In the genomic region with DNA sequence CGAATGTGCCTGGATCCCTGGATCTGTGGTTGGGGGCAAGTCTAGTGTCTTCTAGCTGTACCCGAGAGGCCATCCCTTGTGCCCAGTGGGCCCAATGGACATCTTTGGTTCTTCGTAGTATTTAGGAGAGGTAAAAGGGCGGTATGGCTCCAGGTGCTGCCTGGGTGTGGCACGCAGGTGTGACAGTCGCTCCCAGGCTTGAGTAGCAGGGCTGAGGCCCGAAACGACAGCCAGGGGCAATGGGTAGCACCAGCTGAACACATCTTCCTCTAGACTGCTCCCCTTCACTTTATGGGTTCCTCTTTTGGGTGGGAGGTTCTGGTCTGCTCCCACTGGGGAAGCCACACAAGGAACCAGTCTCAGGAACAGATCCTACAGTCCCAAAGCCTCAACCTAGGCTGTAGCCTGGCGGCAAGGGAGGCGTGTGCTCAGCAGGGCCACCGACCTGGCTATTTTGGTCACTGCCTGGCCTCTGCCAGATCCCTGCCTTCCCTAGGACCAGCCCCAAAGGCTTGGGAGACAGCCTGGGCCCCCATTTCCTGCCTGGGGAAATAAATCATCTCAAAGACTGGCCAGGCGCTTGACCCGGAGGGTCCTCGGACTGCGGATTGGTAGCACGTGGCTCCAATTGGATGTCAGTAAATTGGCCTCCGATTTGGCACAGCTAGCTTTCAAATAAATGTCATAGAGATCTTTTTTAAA, we compare ENCODE assay signal across 8 mouse cellular contexts. TPM values are rescaled to one million over a fixed set of nuclear protein-coding genes. Genes with fewer than 3 reads are reported as not detected.
A peak's percentile ranks its signal among the peaks of the same experiment; 100 is the strongest.
DNase-seq lines count a peak whose midpoint lies in the region; ATAC-seq and TF ChIP-seq lines count a peak whose summit lies in the region.

No protein-coding gene starts in this region.

- H3K36me3 ChIP-seq in intestine, postnatal 0 days (ENCODE audit: control insufficient read depth, insufficient read depth): no peaks in the 10 kb centered on the region
- H3K36me3 ChIP-seq in neural tube, embryonic 12.5 days: no peaks in the 10 kb centered on the region

- intact Hi-C loops in left cerebral cortex, postnatal 4 days (cut with DNase I): no loop called here

- 5% methylated on average over 17 of the region's 17 CpGs for WGBS in intestine, postnatal 0 days
- 8% methylated on average over 17 of the region's 17 CpGs for WGBS in lung, adult 2 months
- 12% methylated on average over 17 of the region's 17 CpGs for WGBS in neural tube, embryonic 12.5 days

- H3K4me2 ChIP-seq in intestine, postnatal 0 days (replicated peaks; ENCODE audit: low read depth): peak overlapping the region; percentile 92
- H3K4me2 ChIP-seq in neural tube, embryonic 12.5 days (replicated peaks): peak overlapping the region; percentile 81

- no peak for ATAC-seq in intestine, postnatal 0 days
- no peak for ATAC-seq in neural tube, embryonic 12.5 days (ENCODE audit: low FRiP score, low read depth)

- TF ChIP-seq POLR2A in lung, adult 2 months (IDR thresholded peaks at IDR 0.05; ENCODE audit: borderline replicate concordance, extremely low read depth, low read depth, low read length): peak; percentile 60; the same call in 1 of the 2 replicates

- DNase-seq in 3134 (ENCODE audit: extremely low read depth, insufficient read length, low spot score) (peak; percentile 61), NIH3T3 (ENCODE audit: low read depth) (peak; percentile 79)
- DNase-seq in embryo, embryonic 10 days (ENCODE audit: low spot score): peak; percentile 64
- peak; percentile 98 for DNase-seq in heart, adult 11 months
- DNase-seq in lung, adult 2 months: peak; percentile 50
- DNase-seq in left cerebral cortex, postnatal 4 days: no peak

- 0 out of 2 replicates have a peak, but pooled peaks cover 11% of the 10 kb centered on the region for H3K4me1 ChIP-seq in intestine, postnatal 0 days (replicated peaks; ENCODE audit: control insufficient read depth, insufficient read depth, low read length)
- peaks cover 25% of the 10 kb centered on the region for H3K4me1 ChIP-seq in lung, adult 2 months (ENCODE audit: control insufficient read depth, insufficient read depth, low read length)
- peaks cover 36% of the 10 kb centered on the region for H3K4me1 ChIP-seq in neural tube, embryonic 12.5 days

- peak overlapping the region; percentile 86 for H3K9ac ChIP-seq in intestine, postnatal 0 days (ENCODE audit: low read depth, low read length)
- H3K9ac ChIP-seq in neural tube, embryonic 12.5 days: peak overlapping the region; percentile 89

- peak overlapping the region; percentile 91 for H3K4me3 ChIP-seq in intestine, postnatal 0 days (ENCODE audit: low read depth, low read length)
- peak overlapping the region; percentile 67 for H3K4me3 ChIP-seq in lung, adult 2 months (replicated peaks; ENCODE audit: extremely low read depth, low read depth, low read length)
- H3K4me3 ChIP-seq in neural tube, embryonic 12.5 days: peak overlapping the region; percentile 93

- peak overlapping the region; percentile 96 for H3K27ac ChIP-seq in intestine, postnatal 0 days (ENCODE audit: low read depth, low read length)
- H3K27ac ChIP-seq in neural tube, embryonic 12.5 days: peak overlapping the region; percentile 88

- no peaks in the 10 kb centered on the region for H3K27me3 ChIP-seq in intestine, postnatal 0 days (replicated peaks; ENCODE audit: control insufficient read depth, insufficient read depth, low read length)
- no peaks in the 10 kb centered on the region for H3K27me3 ChIP-seq in neural tube, embryonic 12.5 days (replicated peaks)

- 0 out of 2 replicates have a peak, but pooled peaks have one; percentile 9 for TF ChIP-seq CTCF in intestine, postnatal 0 days (IDR thresholded peaks at IDR 0.05; ENCODE audit: low read depth)
- no peak for TF ChIP-seq CTCF in lung, adult 2 months (IDR thresholded peaks at IDR 0.05; ENCODE audit: insufficient read depth, low read length)

- no peaks in the 10 kb centered on the region for H3K9me3 ChIP-seq in intestine, postnatal 0 days (ENCODE audit: control insufficient read depth)
- H3K9me3 ChIP-seq in neural tube, embryonic 12.5 days: no peaks in the 10 kb centered on the region

RNA-seq across cellular contexts. Expression of gene Slc6a6, which starts 1.1 kb away (rescaled TPM):
- 109 and 127 TPM in 2 replicates for polyA plus RNA-seq in intestine, postnatal 0 days (2015; fragmentation: Nextera tagmentation; extraction: Ambion mirVana)
- polyA plus RNA-seq in lung, adult 2 months (2012; rRNA removed): 178 and 228 TPM in 2 replicates
- 60.8 and 72.4 TPM in 2 replicates for polyA plus RNA-seq in neural tube, embryonic 12.5 days (2016; fragmentation: Nextera tagmentation; extraction: Ambion mirVana)
- total RNA-seq in left cerebral cortex, postnatal 4 days (2021): 100 to 1,000 TPM; 214 to 227 TPM
